Mouse (Mus musculus) intestine, embryonic 16.5 days (tissue): ENCODE data around the gene Egr2. TPM values are rescaled to one million over a fixed set of nuclear protein-coding genes. Genes with fewer than 3 reads are reported as not detected.

Experiments used
- ATAC-seq: fragments of 200-750 bp; cut with Nextera tagmentation; 2 replicates; pipeline ENCODE4 v1.8.0; 2017; ENCODE audit warnings: moderate TSS enrichment, moderate library complexity
- H3K27ac ChIP-seq: fragments of 300-500 bp; sonication (generic); 2 replicates; pipeline ENCODE4 v1.5.1; 2014; ENCODE audit warnings: mild to moderate bottlenecking, low read length
- H3K27me3 ChIP-seq: fragments of 300-500 bp; sonication (generic); replicated peaks from 2 replicates; pipeline ENCODE4 v1.6.1; 2014; ENCODE audit warnings: low read length, control low read depth, mixed read lengths; ENCODE audit not compliant: control insufficient read depth, insufficient read depth
- H3K36me3 ChIP-seq: fragments of 300-500 bp; sonication (generic); 2 replicates; pipeline ENCODE4 v1.6.1; 2014; ENCODE audit warnings: low read length, control low read depth; ENCODE audit not compliant: control insufficient read depth, insufficient read depth
- H3K4me1 ChIP-seq: fragments of 300-500 bp; sonication (generic); 2 replicates; pipeline ENCODE4 v1.6.1; 2014; ENCODE audit warnings: low read length, control low read depth, mixed read lengths; ENCODE audit not compliant: control insufficient read depth, insufficient read depth
- H3K4me2 ChIP-seq: fragments of 300-500 bp; sonication (generic); 2 replicates; pipeline ENCODE4 v1.6.1; 2014; ENCODE audit warnings: low read depth, low read length, control low read depth
- H3K4me3 ChIP-seq: fragments of 300-500 bp; sonication (generic); 2 replicates; pipeline ENCODE4 v1.5.1; 2014; ENCODE audit warnings: mild to moderate bottlenecking, low read length
- H3K9ac ChIP-seq: fragments of 300-500 bp; sonication (generic); 2 replicates; pipeline ENCODE4 v1.6.1; 2014; ENCODE audit warnings: low read depth, low read length
- H3K9me3 ChIP-seq: fragments of 300-500 bp; sonication (generic); 2 replicates; pipeline ENCODE4 v1.6.1; 2016; ENCODE audit warnings: low read length, control low read depth; ENCODE audit not compliant: control insufficient read depth
- WGBS: fragments of 180-500 bp; shearing (Covaris S2); extraction: QIAGEN DNeasy Blood & Tissue Kit; methylation state at CpG from one replicate; pipeline ENCODE4 v1.1.7; 2014; 5-methylcytosine and 5-hydroxymethylcytosine counted together
- polyA plus RNA-seq: library from polyadenylated mRNA; unstranded; fragments of >200 nt; fragmentation: Nextera tagmentation; extraction: Ambion mirVana; gene quantifications from 2 replicates; pipeline ENCODE4 v1.2.1, GENCODE M21; 2015

The Egr2 gene
- polyA plus RNA-seq, 1 experiment from 2014 or later: 0.23 TPM

DNA sequence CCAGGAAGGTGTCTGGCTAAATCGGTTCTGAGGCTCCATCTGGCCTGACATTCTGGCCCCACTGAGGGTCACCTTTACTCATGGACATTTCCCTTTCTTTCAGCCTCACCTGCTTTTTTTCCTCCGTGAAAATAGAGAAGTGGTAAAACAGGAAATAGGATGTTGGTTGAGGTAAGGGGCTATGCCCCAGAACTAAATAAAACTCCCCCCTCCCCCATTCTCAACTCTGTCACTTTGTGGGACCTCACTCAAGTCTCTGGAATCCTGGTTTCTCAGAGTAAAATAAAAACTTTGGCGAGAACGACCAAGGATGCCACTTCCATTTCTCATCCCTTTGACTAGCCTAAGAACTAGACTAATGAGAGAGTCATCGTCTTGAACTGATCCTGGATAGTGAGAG lies 31.2 kb upstream of the Egr2 start:
- WGBS: 59% methylated on average over 5 of the region's 5 CpGs
- no peaks in the 10 kb centered on the region for H3K27me3 ChIP-seq
- H3K4me2 ChIP-seq: no peak overlapping the region
- no peaks in the 10 kb centered on the region for H3K9me3 ChIP-seq
- no peak for ATAC-seq
- no peaks in the 10 kb centered on the region for H3K36me3 ChIP-seq
- H3K4me1 ChIP-seq: no peaks in the 10 kb centered on the region
- no peak overlapping the region for H3K4me3 ChIP-seq
- H3K9ac ChIP-seq: no peak overlapping the region
- H3K27ac ChIP-seq: no peak overlapping the region

DNA sequence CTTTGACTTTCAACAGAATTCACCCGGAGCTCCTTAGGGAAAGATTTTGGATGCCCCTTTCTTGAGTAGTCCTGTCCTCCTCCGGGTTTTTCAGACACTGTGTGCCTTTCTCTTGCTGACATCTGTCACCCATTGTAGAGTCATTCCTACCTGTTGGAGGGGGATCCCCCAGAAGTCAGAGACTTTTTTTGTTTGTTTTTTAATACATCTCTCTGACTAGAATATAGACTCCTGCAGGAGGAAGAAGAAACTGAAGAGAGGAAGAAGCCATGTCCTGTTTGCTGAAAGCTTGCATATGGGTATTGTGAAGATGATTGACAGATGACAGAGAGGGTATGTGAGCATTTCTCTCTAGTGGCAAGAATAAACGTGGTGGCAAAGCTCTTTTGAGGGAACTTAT lies 30.0 kb upstream of the Egr2 start:
- H3K4me3 ChIP-seq: no peak overlapping the region
- no peak overlapping the region for H3K9ac ChIP-seq
- no peak overlapping the region for H3K27ac ChIP-seq
- H3K36me3 ChIP-seq: no peaks in the 10 kb centered on the region
- ATAC-seq: no peak
- no peaks in the 10 kb centered on the region for H3K4me1 ChIP-seq
- no peaks in the 10 kb centered on the region for H3K27me3 ChIP-seq
- no peak overlapping the region for H3K4me2 ChIP-seq
- no peaks in the 10 kb centered on the region for H3K9me3 ChIP-seq
- whole genome bisulfite sequencing: 68% methylated on average over 3 of the region's 3 CpGs

DNA sequence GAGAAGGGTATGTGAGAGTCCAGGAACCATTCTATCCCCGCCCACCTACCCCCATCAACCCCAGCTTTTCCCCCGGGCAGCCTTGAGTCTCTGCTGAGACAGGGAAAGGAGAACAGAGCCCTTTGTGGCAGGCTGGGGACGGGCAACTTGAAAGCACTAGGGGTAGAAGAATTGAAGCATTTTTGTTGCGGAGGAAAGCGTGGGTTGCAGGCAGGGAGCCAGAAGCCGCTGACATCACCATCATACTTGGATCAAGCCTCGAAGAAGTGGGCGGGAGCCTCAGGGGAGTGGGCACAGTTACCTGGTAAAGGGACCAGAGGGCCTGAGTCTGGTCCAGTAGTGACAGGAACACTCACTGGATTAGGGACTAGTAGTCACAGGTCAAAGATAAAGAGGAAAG lies 23.1 kb upstream of the Egr2 start:
- Histone ChIP-seq H3K4me3 (no peak overlapping the region), H3K9me3 (no peaks in the 10 kb centered on the region), H3K27ac (no peak overlapping the region), H3K4me2 (no peak overlapping the region), H3K4me1 (no peaks in the 10 kb centered on the region), H3K36me3 (no peaks in the 10 kb centered on the region), H3K27me3 (no peaks in the 10 kb centered on the region), H3K9ac (no peak overlapping the region)
- ATAC-seq: no peak
- 67% methylated on average over 8 of the region's 8 CpGs for WGBS

DNA sequence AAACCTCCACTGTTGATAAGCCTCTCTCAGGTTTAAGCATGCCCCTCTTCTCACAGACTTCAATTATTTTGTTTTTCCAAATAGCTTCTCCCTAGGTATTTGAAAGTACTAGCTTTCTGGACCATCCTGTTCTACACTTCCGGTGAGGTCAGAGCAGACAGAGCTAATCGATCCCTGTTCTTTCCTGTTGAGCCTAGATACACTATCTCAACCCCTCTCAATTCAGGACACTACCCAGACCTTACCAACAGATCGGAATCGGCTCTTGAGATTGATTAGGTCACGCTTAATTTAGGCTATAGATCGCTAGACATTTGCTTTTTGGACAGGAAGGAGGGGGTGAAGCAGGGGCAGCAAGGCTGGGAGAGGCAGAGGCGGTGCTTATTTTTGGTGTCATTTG lies 22.4 kb upstream of the Egr2 start:
- no peaks in the 10 kb centered on the region for H3K27me3 ChIP-seq
- H3K4me1 ChIP-seq: no peaks in the 10 kb centered on the region
- no peaks in the 10 kb centered on the region for H3K9me3 ChIP-seq
- no peak overlapping the region for H3K4me2 ChIP-seq
- H3K9ac ChIP-seq: no peak overlapping the region
- 74% methylated on average over 7 of the region's 7 CpGs for WGBS
- no peak for ATAC-seq
- H3K27ac ChIP-seq: no peak overlapping the region
- no peaks in the 10 kb centered on the region for H3K36me3 ChIP-seq
- H3K4me3 ChIP-seq: no peak overlapping the region

DNA sequence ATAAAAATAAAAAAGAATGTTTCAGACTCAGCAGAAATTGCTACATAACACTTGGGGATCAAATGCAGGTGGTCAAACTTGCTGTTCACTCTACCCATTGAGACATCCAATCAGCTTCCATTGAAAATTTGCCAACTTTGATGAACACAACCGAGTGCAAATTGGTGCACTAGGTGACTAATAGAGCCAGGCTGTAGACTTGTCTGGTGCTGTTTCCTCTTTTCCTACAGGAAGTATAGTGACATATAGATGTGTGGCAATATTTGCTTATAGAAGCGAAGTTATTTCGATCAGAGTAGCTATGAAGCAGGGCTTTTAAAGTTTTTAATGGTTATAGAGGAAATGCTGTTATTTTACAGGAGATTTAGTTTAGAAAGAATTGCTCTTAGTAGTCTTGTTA lies 16.5 kb upstream of the Egr2 start:
- 91% methylated on average over 3 of the region's 3 CpGs for WGBS
- no peak for ATAC-seq
- H3K9me3 ChIP-seq: no peaks in the 10 kb centered on the region

DNA sequence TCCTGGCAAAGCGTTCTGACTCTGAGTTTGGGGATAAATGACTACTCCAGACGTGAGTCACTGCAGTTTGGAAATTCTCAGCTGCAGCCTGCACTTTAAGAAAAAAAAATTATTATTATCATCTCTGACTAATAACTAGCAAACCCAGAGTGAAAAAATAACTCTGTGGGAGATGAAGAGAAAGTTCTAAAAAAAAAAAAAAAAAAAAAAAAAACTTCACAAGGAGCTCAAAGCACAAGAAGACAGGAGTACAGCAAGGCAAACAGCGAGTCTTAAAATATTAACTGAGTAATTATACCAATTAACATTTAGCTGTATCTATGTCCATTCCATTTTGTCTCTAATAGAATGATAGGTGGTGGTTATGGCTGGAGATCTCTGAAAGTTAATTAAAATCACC lies 11.1 kb upstream of the Egr2 start:
- no peaks in the 10 kb centered on the region for H3K27me3 ChIP-seq
- no peak overlapping the region for H3K4me2 ChIP-seq
- no peak overlapping the region for H3K4me3 ChIP-seq
- H3K36me3 ChIP-seq: no peaks in the 10 kb centered on the region
- H3K9me3 ChIP-seq: no peaks in the 10 kb centered on the region
- H3K9ac ChIP-seq: no peak overlapping the region
- H3K4me1 ChIP-seq: no peaks in the 10 kb centered on the region
- H3K27ac ChIP-seq: no peak overlapping the region
- ATAC-seq: no peak
- 80% methylated on average over 3 of the region's 3 CpGs for WGBS

More for the DNA sequence above, 16.5 kb upstream of the Egr2 start:
- Histone ChIP-seq H3K27me3 (no peaks in the 10 kb centered on the region), H3K27ac (no peak overlapping the region), H3K4me1 (no peaks in the 10 kb centered on the region), H3K9ac (no peak overlapping the region), H3K36me3 (no peaks in the 10 kb centered on the region), H3K4me2 (no peak overlapping the region), H3K4me3 (no peak overlapping the region)

DNA sequence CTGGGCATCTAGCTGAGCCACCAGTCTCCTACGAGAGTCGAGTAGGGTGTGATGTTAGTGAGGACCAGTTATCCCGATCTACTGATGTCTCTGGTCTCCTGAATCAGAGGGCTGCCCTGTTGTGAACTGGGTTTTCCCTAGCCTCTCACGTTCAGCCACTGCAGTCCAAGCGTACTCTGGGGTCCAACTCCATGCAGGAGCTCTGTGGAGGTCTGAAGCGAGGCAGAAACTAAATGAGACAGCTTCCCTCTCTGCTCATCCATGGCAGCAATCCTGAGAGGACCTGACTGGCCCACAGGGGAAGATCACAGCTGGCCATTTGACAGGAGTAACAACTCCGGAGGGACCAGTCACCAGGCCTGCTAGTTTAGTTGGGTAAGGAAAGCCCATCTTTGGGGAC lies 10.6 kb upstream of the Egr2 start:
- Histone ChIP-seq H3K27me3 (no peaks in the 10 kb centered on the region), H3K4me3 (no peak overlapping the region), H3K36me3 (no peaks in the 10 kb centered on the region), H3K4me1 (no peaks in the 10 kb centered on the region), H3K9ac (no peak overlapping the region), H3K27ac (no peak overlapping the region), H3K4me2 (no peak overlapping the region), H3K9me3 (no peaks in the 10 kb centered on the region)
- 81% methylated on average over 7 of the region's 7 CpGs for WGBS
- ATAC-seq: no peak

DNA sequence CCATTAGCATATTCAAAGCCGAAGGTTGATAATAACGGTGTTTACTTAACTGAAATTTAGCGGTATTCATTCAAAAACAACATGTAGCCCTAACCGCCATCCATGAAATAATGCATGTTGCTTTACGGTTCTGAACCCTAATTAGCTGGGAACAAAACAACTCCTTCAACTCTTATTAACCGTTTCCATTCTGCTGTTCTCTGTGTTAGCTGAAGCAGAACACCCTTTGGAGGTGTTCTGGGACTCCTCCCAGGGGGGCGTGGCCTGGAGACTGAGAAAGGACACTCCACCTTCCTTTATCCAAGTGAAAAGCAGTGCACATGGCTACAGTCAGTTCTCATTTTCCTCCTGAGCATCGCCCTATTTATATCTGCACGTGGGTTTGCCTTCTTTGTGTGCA lies 8.8 kb upstream of the Egr2 start:
- Histone ChIP-seq H3K27me3 (0 out of 2 replicates have a peak, but pooled peaks cover 3% of the 10 kb centered on the region), H3K4me1 (no peaks in the 10 kb centered on the region), H3K4me3 (no peak overlapping the region), H3K9me3 (no peaks in the 10 kb centered on the region), H3K9ac (no peak overlapping the region), H3K4me2 (no peak overlapping the region), H3K36me3 (no peaks in the 10 kb centered on the region), H3K27ac (no peak overlapping the region)
- no peak for ATAC-seq
- WGBS: 76% methylated on average over 9 of the region's 9 CpGs

DNA sequence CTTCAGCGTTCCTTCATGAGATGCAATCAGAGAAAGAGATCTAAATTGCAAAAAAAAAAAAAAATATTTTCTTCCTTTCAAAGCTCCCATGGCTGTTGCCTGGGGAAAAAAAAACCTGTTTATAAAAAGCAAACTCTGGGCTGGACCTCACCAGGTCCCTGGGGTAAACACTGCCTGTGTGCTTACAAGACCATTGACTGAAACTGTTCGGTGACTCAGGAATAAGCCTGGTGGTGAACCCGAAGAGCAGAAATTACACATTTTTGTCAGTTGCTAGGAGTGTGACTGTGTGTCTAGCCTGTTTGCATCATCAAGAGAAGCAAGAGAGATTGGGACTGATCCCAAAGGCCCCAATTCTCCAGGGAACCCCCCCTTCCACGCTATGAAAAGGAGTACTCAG lies 5.5 kb upstream of the Egr2 start:
- H3K9me3 ChIP-seq: no peaks in the 10 kb centered on the region
- WGBS: 73% methylated on average over 4 of the region's 4 CpGs
- no peak overlapping the region for H3K4me3 ChIP-seq
- no peak for ATAC-seq
- H3K36me3 ChIP-seq: no peaks in the 10 kb centered on the region
- no peak overlapping the region for H3K4me2 ChIP-seq
- peaks cover 20% of the 10 kb centered on the region for H3K27me3 ChIP-seq
- H3K27ac ChIP-seq: no peak overlapping the region
- no peak overlapping the region for H3K9ac ChIP-seq
- H3K4me1 ChIP-seq: no peaks in the 10 kb centered on the region

DNA sequence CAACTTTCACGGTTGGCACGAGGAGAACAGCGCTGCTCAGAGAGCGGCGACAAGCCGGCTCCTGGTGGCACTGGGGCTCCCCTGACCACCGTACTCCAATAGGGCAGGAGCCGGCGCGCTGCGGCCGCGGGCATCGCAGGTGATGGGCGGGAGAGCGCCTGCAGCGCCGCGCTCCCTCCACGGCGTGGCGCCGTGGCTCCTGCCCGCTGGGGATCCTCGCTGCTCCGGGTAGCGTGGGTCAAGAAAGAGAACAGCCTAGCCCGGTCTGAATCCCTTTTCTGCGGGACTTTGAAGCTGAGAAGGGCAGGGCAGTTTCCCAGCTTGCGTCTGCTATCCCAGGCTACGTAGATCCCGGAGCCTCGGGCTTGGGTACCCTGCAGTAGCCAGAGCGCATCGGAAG lies 697 bp downstream of the Egr2 start:
- Histone ChIP-seq H3K27ac (no peak overlapping the region), H3K4me3 (peak overlapping the region; percentile 71), H3K9ac (peak overlapping the region; percentile 53), H3K27me3 (peaks cover 60% of the 10 kb centered on the region), H3K36me3 (no peaks in the 10 kb centered on the region), H3K4me2 (peak overlapping the region; percentile 99), H3K4me1 (peaks cover 25% of the 10 kb centered on the region), H3K9me3 (no peaks in the 10 kb centered on the region)
- ATAC-seq: peak; percentile 37
- 0% methylated on average over 35 of the region's 35 CpGs for WGBS
